Mouse (Mus musculus) liver, adult 2 months (tissue): ENCODE measurements around the gene Pigg. TPM values are rescaled to one million over a fixed set of nuclear protein-coding genes. Genes with fewer than 3 reads are reported as not detected.
"Not testable (repeated sequence)": the region's sequence is repeated elsewhere in the genome, so short reads cannot be mapped to it uniquely, and the experiment has no call there.

Experiments
- DNase-seq: peaks from one replicate; pipeline ENCODE4 v3.0.0-alpha.2; 2011; ENCODE audit warnings: low read depth, low spot score; ENCODE audit errors: extremely low read depth
- H3K27ac ChIP-seq: fragments of 200-500 bp; replicated peaks from 2 replicates; pipeline ENCODE4 v1.5.1; 2012; ENCODE audit warnings: low read depth, mild to moderate bottlenecking, control low read depth, inconsistent platforms, low read length; ENCODE audit not compliant: insufficient read depth
- H3K27me3 ChIP-seq: fragments of 200-500 bp; 2 replicates; pipeline ENCODE4 v1.6.1; 2012; ENCODE audit warnings: mild to moderate bottlenecking, moderate library complexity, low read length, inconsistent platforms; ENCODE audit not compliant: control insufficient read depth, insufficient read depth
- H3K36me3 ChIP-seq: fragments of 200-500 bp; 2 replicates; pipeline ENCODE4 v1.6.1; 2012; ENCODE audit warnings: low read length, inconsistent platforms; ENCODE audit not compliant: control insufficient read depth, insufficient read depth
- H3K4me1 ChIP-seq: fragments of 200-500 bp; 2 replicates; pipeline ENCODE4 v1.6.1; 2011; ENCODE audit warnings: low read length; ENCODE audit not compliant: control insufficient read depth, insufficient read depth
- H3K4me3 ChIP-seq: fragments of 200-500 bp; 2 replicates; pipeline ENCODE4 v1.5.1; 2011; ENCODE audit warnings: low read depth, mild to moderate bottlenecking, control low read depth, low read length, moderate library complexity; ENCODE audit not compliant: insufficient read depth
- H3K79me2 ChIP-seq: fragments of 200-500 bp; 2 replicates; pipeline ENCODE4 v1.6.1; 2012; ENCODE audit warnings: inconsistent platforms, mild to moderate bottlenecking, low read length, moderate library complexity; ENCODE audit not compliant: control insufficient read depth, insufficient read depth
- H3K9ac ChIP-seq: fragments of 200-500 bp; 2 replicates; pipeline ENCODE4 v1.6.1; 2012; ENCODE audit warnings: low read depth, mild to moderate bottlenecking, control low read depth, inconsistent platforms, low read length
- CTCF ChIP-seq: fragments of 200-500 bp; IDR thresholded peaks from 2 replicates; pipeline ENCODE4 v1.5.1; 2011; ENCODE audit warnings: low read depth, low read length, control low read depth
- POLR2A ChIP-seq: fragments of 200-500 bp; IDR thresholded peaks from 2 replicates; pipeline ENCODE4 v1.6.1; 2011; ENCODE audit warnings: low read length, control low read depth; ENCODE audit not compliant: insufficient read depth; ENCODE audit errors: extremely low read depth
- WGBS: fragments of 180-500 bp; shearing (Covaris S2); methylation state at CpG from one replicate; pipeline ENCODE4 v1.1.7; 2018; 5-methylcytosine and 5-hydroxymethylcytosine counted together
- polyA plus RNA-seq: library from polyadenylated mRNA; depleted of rRNA; stranded (reverse); fragments of >200 nt; gene quantifications from 2 replicates; pipeline ENCODE4 v1.2.3, GENCODE M21; 2012; rRNA removed
- total RNA-seq: library from RNA; depleted of rRNA; stranded (reverse); fragments of >200 nt; gene quantifications from 2 replicates; pipeline ENCODE4 v1.2.3, GENCODE M21; 2014; rRNA removed

Pigg gene
- total RNA-seq = 10.8 and 11.7 TPM in 2 replicates
- polyA plus RNA-seq = 4.9 and 5.6 TPM in 2 replicates

DNA sequence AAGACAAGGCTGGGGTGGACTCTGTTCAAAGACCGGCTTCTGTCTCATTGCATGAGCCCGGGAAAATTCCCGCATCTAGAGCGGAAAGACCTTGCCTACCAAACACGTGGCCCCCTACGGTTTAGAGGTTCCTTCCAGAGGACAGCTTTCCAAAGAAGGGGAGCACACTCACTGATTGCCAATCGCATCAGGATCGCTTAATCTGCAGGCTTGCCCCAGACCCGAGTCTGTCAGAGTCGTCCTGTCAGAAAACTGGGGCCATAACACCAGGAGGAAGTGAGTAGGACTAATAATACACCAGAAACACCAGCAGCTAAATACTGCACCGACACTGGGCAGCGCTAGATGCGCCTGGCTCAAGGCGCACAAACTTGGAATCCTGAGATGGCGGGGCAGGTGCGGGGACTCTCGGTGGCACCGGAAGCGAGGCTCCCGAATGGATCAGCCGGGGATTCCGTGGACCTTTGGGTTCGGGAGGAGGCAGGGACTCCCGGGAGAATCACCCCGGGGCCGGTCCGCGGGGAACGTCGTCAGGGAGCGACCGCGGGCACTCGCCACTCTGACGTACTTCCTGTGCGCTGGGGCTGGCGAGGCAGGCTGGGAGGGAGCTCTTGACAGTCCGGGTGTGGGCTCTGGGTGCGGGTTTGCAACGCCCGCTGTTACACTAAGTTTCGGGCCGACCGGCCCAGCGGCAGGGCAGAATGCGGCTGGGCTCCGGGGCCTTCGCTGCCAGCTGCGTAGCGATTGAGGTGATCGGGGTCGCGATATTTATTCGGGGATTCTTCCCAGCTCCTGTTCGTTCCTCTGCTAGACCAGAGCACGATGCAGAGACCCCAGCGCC lies at the start of gene Pigg:
Gene Pigg (plus strand): TSS at position 386 of the 841 bp plus-strand sequence.
- Histone ChIP-seq H3K27ac (peak within 1 kb of the TSS; percentile 80), H3K79me2 (peaks cover 3% of the 10 kb centered on the region; the same call in 1 of the 2 replicates), H3K4me1 (peaks cover 5% of the 10 kb centered on the region), H3K4me3 (peak within 1 kb of the TSS; percentile 95), H3K27me3 (no peaks in the 10 kb centered on the region), H3K9ac (peak within 1 kb of the TSS; percentile 88), H3K36me3 (peaks cover 5% of the 10 kb centered on the region; the same call in 1 of the 2 replicates)
- TF ChIP-seq CTCF (no peak), POLR2A (peak; percentile 46)
- under 1% methylated on average over 57 of the region's 57 CpGs for WGBS
- DNase-seq = peak; percentile 80

DNA sequence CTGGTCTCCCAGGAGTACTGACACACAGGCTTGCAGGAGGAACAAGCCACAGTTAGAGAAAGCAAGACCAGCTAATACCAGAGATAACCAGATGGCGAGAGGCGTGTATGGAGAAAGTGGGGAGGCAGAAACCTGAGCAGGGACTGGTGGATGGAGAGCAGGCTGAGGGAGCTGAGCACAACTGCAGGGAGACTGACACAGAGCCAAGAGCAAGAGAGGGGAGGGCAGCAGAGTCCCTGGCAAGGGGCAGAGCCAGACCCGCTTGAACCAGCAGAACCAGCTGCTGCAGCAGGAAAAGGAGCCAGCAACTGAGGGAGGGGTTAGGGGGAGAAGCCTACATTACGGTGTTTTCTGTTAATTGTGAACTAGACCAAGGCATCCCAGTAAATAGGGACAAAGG lies 49.7 kb upstream of the Pigg start:
- TF ChIP-seq POLR2A (no peak), CTCF (no peak)
- Histone ChIP-seq H3K4me3 (no peak overlapping the region), H3K79me2 (no peaks in the 10 kb centered on the region), H3K36me3 (no peaks in the 10 kb centered on the region), H3K27ac (no peak overlapping the region), H3K4me1 (no peaks in the 10 kb centered on the region), H3K27me3 (no peaks in the 10 kb centered on the region), H3K9ac (no peak overlapping the region)
- WGBS = 80% methylated on average over 4 of the region's 4 CpGs
- DNase-seq = no peak

DNA sequence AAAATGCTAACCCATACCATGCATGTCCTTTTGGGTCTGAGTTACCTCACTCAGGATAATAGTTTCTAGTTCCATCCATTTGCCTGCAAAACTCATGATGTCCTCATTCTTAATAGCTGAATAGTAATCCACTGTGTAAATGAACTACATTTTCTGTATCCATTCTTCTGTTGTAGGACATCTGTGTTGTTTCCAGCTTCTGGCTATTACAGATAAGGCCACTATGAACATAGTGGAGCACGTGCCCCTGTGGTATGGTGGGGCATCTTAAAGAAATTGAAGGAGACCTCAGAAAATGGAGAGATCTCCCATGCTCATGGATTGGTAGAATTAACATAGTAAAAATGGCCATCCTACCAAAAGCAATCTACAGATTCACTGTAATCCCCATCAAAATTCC lies 48.6 kb upstream of the Pigg start:
- H3K27me3 ChIP-seq, H3K4me3 ChIP-seq, H3K27ac ChIP-seq, DNase-seq, H3K36me3 ChIP-seq, H3K79me2 ChIP-seq, H3K4me1 ChIP-seq, H3K9ac ChIP-seq: not testable (repeated sequence)
- 95% methylated on average over 1 of the region's 1 CpGs for WGBS

DNA sequence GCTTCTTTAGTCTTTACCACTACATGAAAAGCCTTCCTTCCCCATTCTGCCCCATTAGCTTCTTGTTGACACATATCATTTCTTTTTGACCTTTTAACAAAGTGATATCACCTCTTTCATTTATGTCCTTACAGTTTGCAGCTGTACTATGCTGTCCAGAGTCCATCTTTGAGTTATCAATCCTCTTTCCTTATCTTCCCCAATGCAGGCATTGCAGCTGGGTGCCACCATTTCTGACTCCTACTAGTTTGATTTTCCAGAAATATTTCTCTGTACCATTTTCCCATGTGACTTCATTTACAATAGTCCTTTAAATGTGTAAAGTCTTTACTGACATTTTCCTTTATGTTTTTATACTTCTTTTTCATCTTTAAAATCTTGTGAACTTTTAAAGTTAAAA lies 45.4 kb upstream of the Pigg start:
- no peak overlapping the region for H3K27ac ChIP-seq
- H3K4me1 ChIP-seq = peaks cover 12% of the 10 kb centered on the region
- no peaks in the 10 kb centered on the region for H3K27me3 ChIP-seq
- no peak overlapping the region for H3K9ac ChIP-seq
- H3K36me3 ChIP-seq = no peaks in the 10 kb centered on the region
- TF ChIP-seq POLR2A (no peak), CTCF (no peak)
- H3K4me3 ChIP-seq = no peak overlapping the region
- no peak for DNase-seq
- H3K79me2 ChIP-seq = peaks cover 10% of the 10 kb centered on the region; the same call in 1 of the 2 replicates

DNA sequence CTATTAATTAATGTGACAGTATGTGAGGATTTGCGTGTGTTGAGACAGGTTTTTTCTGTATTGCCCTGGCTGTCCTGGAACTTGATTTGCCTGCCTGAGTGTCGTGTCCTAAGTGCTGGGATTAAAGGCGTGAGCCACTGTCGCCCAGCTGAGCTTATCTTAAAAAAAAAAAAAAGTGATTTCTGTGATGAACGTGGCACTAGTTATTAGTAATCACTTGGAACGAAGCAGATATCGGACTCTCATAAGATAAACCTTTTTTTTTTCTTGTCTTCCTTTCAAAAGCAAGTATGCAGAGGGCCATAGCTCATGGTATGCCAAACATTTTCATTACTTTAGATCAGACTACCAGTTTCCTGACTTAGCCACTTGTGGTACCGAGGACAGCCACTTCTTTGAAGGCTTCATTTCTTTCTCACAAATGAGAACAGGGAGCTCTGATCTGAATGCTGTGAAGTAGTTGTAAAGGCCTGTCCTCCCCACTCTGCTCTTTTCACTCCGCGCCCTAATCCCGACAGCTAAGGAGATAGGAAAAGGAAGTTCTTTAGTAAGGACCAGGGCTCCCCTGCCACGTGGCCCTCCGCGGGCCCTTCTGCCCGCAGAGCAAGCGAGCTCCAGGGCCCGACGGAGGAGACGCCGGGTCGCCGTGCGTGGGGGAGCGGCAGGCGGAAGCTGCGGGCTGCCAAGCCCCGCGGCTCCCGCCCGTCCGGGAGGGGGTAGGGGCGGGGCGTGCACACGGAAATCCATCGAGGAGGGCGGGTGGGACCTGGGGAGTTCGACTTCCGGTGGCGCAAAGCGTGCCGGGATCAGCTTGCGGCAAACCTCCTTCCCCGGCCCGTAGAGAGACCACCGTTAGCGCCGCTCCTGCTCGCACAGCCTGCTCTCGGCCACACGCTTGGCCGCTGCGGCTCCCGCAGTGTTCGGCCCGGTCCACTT lies 44.0 kb upstream of the Pigg start, which contains the start of gene Dr1:
Gene Dr1 (plus strand): TSS at position 771 of the 936 bp plus-strand sequence.
- TF ChIP-seq POLR2A (peak; percentile 62), CTCF (no peak)
- DNase-seq = peak; percentile 79
- peaks cover 12% of the 10 kb centered on the region for H3K4me1 ChIP-seq
- H3K36me3 ChIP-seq = peaks cover 8% of the 10 kb centered on the region
- H3K9ac ChIP-seq = peak within 1 kb of the TSS; percentile 99
- peak within 1 kb of the TSS; percentile 94 for H3K27ac ChIP-seq
- no peaks in the 10 kb centered on the region for H3K27me3 ChIP-seq
- 5% methylated on average over 55 of the region's 55 CpGs for WGBS
- peak within 1 kb of the TSS; percentile 99 for H3K4me3 ChIP-seq
- H3K79me2 ChIP-seq = peaks cover 14% of the 10 kb centered on the region; the same call in 1 of the 2 replicates
